Mouse (Mus musculus): Measurements from ENCODE around the gene Pus3.
"Not testable (repeated sequence)": the region's sequence is repeated elsewhere in the genome, so short reads cannot be mapped to it uniquely, and the experiment has no call there.

Gene Pus3

DNA sequence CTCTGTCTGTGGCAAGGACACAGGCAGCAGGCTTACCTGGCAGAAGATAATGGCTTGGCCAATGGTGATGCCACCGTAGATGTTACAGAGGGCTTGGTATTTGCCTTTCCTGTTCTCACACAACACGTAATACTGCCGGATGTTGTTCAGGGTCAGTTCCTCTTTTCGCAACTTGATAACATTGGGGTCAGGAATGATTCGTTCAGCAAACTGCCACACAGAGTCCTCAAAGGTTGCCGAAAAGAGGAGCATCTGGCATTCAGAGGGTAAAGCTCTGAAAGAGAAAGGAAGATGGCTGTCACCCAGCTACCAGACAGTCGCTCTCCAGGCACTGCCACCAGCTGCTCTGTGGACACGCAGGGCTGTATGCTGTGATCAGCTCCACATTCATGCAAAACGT, 11.7 kb upstream of the Pus3 start:
- DNase-seq: no peak

DNA sequence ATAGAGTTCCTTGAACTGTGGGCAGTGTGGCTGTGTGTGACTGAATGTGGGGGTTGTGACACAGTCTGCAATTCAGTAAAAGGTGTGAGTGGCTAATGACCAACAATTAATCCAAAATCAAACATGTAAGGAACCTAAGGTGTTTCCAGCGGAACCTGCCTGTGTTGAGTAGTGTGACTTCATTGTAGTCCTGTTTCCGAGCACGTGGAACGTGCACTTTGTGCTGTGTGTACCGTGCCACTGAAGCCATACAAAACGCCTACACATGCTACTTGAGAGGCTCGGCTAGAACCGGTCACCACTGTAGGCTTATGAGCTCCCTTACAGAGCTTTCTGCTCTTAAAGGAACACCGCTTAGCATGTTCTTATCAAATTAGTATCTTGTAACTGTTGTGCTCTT, 9.9 kb upstream of the Pus3 start:
- no peak for DNase-seq

- DNase-seq: no peak
Observed at GRCm38 (mm10) chr9:35556494-35557102, 1.8 kb upstream of the Pus3 start.

- peak; percentile 83 for DNase-seq
Observed at GRCm38 (mm10) chr9:35559009-35559890, 855 bp downstream of the Pus3 start.

GRCm38 (mm10) chr9:35561076-35561475, 2.7 kb downstream of the Pus3 start:
- no peak for DNase-seq

DNA sequence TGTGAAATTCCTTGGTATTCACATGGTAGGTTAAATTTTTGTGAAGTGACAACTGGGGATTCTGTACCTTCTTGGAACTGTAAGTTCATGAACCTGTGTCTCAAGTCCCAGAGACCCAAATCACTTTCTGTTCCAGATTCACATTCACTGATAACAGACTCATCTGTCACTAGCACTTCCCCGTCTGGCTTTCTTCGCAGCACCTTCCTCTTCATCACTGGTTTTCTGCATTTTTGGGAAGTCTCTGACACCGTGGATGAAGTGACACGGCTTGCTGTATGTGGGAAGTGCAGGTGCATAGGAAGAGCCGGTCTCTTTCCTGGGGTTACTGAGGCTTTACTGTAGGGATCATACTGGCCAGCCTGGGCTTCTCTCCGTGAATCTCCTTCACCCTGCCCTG, 3.2 kb downstream of the Pus3 start:
- DNase-seq: no peak

GRCm38 (mm10) chr9:35564536-35565240, 6.3 kb downstream of the Pus3 start:
- DNase-seq: no peak

GRCm38 (mm10) chr9:35567995-35568394, 9.6 kb downstream of the Pus3 start:
- no peak for DNase-seq

- peak; percentile 93 for DNase-seq
Observed at GRCm38 (mm10) chr9:35569571-35570534, 11.5 kb downstream of the Pus3 start, which contains the start of the genes Pate2 and Hyls1. Gene Pate2 (plus strand): TSS chr9:35570284. Gene Hyls1 (minus strand): TSS chr9:35570398.

GRCm38 (mm10) chr9:35570663-35571062, 12.3 kb downstream of the Pus3 start:
- DNase-seq: no peak

GRCm38 (mm10) chr9:35574416-35574815, 16.0 kb downstream of the Pus3 start:
- no peak for DNase-seq

DNA sequence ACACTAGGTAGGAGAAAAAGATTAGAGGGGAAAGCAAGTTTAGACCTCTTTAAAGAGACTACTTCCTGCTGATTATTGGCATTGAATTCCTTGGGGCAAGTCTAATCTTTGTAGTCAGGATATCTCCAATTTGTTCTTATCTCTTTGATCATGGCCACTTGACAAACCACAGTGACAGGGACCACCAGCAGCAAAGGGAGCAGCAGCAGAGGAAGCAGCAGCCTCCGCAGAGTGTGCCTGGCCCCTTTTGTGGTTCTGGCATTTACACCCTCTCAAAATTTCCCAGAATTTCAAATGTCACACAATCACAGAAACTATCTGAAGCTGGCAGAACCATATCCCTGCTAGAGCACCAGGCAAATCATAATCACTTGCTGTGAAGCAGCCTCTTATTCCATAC, 29.3 kb downstream of the Pus3 start:
- no peak for DNase-seq

DNA sequence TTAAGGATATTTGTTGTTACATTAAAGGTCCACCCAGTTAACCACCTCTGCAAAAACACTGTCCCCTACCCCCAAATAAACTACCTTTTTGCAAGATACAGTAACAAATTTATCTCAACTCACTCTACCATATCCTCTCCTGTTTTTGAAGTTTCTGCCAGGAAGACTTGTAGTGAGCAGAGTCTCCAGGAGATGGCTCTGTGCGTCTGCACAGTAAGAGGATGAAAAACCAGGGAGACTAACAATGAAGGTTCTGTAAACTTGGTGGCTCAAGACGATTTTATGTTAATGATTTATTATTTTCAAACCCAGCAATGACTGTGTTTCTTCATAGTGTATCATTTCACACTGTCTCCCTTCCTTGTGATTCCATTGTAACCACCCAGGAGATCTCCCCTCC, 34.5 kb downstream of the Pus3 start:
- no peak for DNase-seq

GRCm38 (mm10) chr9:35607647-35608405, 49.4 kb downstream of the Pus3 start:
- DNase-seq: no peak

DNA sequence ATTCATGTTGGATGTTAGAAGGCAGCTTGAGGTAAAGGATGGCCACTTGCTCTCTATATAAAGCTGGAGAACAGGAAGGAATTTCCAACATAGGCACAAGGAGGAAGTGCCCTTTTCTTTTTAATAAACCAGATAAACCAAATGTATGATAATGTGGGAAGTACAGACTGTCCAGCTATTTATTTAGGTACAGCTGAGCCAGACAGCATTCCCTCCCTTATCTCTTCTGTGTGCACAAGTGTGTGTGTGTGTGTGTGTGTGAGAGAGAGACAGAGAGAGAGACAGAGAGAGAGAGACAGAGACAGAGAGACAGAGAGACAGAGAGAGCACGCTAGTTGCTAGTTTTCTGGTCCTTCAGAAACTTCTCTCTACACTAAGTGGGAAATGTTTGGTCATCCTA, 53.4 kb downstream of the Pus3 start, which contains the start of gene Pate4:
Gene Pate4 (minus strand): TSS at position 101 of the 400 bp plus-strand sequence.
- no peak for DNase-seq

DNA sequence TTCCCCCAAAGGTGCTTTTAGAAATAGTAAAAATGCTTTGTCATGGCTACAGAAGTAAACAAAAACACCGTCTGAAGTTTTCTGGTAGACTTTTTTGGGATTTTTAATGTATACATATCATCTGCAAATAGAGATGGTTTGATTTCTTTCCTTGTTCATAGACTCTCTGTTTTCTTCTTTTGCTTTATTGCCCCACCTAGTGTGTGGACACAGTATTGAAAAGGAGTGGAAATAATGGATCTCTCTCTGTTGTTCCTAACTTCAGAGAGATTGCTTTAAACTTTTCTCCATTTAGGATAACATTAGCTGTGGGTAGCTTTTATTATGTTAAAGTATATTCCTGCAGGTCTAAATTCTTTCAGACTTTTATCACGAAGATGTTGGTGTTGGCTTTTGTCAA, 55.6 kb downstream of the Pus3 start:
- no peak for DNase-seq

DNA sequence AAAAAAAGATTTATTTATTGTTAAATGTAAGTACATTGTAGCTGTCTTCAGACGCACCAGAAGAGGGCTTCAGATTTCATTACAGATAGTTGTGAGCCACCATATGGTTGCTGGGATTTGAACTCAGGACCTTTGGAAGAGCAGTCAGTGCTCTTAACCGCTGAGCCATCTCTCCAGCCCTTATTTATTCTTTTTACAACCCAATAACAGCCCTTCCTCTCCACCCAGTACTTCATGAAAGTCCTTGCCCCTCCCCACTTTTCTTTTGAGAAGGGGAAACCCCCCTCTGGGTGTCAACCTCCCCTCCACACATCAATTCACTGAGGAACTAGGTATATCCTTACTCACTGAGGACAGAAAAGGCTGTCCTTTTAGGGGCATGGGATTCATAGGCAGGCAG, 58.4 kb downstream of the Pus3 start:
- not testable (repeated sequence) for DNase-seq
